Mouse (Mus musculus) mesoderm, embryonic 11.5 days (tissue): ENCODE results near the gene Anxa2.
A peak's percentile ranks its signal among the peaks of the same experiment; 100 is the strongest.

Source experiments
- DNase-seq: peaks from one replicate; pipeline ENCODE4 v3.0.0-alpha.2; 2012; ENCODE audit warnings: low read depth, low spot score

Gene Anxa2

DNA sequence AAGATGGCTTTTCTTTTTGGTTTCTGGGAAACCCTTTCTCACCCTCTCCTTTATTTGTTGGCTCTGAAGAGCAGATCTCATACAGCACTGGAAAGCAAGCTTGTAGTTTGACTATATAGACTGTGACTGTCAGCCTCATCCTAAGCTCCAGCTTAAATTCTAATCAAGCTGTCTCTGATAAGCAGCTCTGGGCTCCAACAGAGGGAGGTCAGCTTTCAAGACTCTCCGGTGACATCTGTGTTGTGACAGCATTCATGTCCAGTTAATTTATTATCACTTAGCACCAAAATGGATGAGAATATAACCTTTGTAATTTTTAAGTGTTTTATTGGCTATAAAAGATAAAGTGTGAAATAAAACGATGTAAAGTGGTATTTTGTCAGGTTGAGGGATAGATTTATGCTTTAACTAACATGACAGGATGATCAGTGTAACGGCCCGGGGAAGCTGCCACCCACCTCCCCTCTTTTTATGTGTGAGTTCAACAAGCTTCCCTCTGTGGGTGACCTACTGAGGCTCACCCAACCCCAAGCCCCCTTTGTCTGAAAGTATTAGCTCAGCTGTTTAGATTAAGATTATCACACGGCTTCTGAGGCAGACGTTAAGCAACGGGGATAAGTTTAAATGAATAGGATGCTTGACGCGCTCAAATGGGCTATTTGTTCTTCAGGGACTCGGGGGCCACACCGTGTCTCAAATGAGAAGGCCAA is 58.6 kb downstream of the Anxa2 start:
- DNase-seq: no peak

GRCm38 (mm10) chr9:69512726-69513125 is 59.3 kb downstream of the Anxa2 start:
- no peak for DNase-seq

- DNase-seq: no peak
Observed at GRCm38 (mm10) chr9:69514206-69514605, 60.8 kb downstream of the Anxa2 start.

DNA sequence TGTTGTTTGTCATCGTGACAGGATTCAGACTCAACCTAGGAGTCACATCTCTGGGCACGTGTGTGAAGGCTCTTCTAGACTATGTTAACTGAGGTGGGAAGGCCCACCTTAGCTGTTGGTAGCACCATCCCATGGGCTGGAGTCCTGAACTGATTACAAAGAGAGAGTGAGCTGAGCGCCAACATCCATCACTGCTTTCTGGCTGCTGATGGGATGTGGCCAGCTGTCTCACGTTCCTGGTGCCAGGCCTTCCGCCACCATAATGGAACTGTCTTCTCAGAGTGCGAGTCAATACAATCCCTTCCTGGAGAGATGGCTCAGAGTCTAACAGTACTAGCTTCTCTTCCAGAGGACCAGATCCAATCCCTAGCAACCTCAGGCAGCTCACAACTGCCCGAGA is 62.0 kb downstream of the Anxa2 start:
- DNase-seq: no peak

GRCm38 (mm10) chr9:69517387-69518035 is 64.1 kb downstream of the Anxa2 start:
- peak; percentile 12 for DNase-seq
